Mouse (Mus musculus): ENCODE data around the gene Adh1.

Gene Adh1

DNA sequence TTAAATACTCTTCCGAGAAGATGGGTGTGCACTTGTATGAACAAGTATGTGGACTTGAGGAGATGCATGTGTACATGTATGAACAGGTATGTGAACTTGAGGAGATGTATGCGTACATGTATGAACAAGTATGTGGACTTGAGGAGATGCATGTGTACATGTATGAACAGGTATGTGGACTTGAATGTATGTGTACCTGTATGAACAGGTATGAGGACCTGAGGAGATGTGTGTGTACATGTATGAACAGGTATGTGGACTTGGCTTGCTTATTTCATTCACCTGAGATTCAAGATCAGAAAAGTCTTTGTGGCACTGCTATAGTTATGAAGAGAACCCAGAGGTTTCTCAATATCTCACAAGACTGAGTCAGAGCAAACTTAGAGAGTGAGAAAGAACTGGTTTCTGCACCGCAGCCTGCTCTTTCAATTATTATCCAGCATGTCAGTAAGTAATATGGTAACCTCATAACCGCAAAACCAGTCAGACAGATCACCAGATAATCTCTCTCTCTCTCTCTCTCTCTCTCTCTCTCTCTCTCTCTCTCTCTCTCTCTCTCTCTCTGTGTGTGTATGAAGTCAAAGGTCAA, 30.8 kb downstream of the Adh1 start:
- no peak for DNase-seq

DNA sequence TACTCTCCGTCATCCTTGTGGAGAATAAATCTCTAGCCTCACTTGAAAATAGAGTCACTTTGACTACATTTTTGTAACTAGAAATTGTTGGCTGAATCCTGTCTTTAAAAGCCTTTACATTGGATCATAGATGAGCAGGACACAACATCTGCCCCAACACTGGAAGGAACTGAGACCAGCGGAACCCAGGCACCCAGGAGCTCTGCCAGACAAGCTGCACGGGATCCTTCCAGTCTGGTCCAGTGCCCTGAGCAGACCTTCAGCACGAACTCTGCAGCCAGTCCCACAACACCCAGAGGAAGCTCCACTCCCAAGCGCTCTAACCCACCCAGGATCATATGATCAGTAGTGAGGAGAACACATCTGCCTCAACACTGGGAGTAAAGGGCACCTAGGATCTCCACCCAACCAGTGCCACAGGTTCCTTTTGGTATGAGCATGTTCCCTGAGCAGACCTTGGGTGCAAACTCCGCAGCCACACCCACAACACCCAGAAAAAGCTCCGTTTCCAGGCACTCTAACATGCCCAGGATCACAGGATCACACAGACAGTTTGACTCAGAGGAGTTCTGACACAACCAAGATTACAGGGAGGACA, 32.6 kb downstream of the Adh1 start:
- no peak for DNase-seq

DNA sequence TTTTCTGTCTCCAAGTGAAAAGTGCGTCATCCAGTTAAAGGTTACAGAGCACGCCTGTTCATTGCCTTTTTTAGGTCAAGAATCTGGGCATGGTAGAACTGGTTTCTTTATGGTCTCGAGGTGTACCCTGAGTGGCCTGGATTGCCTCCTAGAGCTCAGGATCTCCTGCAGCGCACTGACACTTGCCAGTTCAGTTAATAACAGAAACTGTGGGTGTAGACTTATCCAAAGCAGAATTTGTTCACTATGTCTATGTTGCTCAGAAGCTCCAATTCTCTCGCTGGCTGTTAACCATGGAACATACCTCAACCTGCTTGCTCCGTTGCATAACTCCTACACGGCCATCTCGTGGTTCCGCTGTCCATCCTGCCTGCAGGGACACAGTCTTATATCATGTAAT, 39.3 kb downstream of the Adh1 start:
- no peak for DNase-seq

DNA sequence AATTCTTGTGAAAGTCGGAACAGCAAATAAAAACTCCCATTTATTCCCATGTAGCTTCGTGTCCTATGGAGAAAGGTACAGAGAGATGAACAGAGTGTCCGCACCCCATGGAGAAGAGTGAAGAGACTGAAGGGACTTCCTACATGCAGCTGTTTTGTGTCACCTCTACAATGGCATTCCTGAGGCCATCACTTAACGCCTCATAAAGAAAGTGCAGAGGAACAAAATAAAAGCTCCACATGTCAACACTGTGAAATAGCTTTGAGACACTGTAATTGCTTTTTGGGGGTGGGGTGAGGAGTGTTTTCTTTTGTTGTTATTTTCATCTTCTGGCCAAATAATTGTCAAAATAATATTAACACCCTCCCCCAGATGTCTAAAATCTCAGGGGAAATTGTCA, 41.9 kb downstream of the Adh1 start:
- no peak for DNase-seq

DNA sequence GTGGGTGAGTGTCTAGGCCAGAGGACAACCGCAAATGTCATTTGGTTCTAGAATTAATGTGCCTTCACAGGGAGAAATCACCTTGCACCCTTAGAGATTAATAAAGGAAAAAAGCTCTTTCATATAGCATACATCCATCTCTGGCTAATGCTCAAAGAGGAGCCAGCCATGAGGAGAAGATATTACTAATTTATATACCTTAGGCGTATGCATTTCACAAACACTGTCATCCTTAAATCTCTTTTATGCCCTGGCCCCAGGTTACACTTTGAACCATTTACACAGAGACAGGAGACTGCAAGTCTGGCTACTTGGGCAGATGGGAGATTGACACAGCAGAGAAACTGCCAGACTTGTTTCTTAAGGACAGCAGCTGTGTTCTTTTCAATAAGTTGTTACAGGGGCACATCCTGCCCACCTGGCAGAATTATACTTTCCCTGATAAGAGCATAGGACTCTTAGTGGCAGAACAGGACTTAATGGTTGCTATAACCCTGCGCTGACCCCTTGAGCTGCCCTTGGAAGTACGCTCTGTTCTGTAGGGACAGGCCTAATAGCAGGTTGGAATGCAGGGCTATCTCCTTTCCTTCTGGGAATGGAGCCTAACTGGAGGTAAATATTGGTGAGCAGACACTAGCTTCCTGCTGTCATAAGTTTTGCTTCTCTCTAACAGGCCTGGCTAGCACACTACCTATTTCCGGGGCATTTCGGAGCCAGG, 43.1 kb downstream of the Adh1 start:
- DNase-seq: no peak

DNA sequence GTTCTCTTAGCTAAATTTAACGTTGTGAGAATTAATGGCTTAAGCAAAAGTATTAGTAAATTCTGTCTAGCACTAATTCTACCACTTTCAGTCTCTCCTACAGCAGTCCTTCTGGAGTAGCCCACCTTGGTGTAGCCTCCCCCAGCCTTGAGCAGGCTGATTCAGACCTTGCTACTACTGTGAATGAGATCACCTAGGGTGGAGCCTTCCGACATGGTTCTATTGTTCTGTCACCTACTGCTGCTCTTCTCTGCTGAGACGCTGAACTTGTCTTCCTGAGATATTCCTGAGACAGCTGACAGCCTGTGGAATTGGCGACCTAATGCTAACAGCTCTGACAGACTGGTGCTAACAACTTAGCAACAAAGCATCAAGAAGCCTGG, 43.7 kb downstream of the Adh1 start:
- DNase-seq: no peak

DNA sequence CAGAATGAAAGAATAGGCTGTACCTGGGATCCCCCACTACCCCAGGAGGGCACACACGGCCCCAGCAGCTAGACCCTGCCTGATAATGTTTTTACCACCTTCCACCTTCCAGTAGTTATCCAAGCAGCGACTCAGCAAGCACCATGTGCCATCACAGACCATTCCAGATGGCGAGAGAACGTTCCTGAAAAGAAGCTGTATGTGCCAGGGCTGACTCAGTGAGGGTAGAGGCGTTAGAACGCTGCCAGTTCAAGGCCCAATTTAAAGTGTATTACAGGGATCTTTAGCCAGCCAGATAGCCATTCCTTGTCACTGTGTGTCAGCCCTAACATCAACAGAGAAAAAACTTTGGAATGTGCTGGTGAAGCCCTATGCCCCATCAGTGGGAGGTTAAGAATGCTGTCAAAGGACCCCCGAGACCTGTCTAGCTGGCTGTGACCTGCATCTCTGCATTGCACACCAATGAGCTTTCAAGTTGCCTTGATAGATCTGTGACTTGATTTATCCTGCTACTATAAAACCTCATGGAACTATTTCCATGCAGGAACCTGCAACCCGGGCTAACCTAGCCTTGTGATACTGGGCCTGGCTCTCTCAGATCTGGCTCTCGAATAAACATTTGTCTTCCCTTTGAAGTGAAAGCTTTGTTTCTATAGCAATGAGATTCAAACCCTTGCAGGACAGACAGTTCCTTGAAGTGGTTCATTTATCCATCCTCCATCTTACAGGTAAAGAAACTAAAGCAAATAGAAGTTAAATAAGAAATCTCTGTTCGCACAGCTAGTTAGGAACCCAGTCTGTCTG, 44.9 kb downstream of the Adh1 start:
- no peak for DNase-seq

DNA sequence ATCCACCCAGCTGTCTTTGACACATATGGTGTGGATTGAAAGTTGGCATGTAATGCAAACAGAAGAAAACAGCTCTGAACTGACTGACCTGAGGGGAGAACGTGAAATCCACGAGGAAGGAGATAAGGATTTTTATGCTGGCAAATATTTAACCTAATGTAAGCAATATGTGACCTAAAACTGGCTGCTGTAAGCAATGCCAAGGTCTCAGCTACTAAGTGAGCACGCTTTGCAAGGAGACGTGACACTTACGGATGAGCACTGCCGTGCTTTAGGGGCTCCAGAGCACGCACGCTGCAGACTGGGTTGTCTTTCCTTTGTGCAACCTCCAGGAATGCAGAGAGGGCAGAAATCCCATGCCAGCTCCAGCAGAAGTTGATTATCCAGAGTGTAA, 45.5 kb downstream of the Adh1 start:
- DNase-seq: no peak

DNA sequence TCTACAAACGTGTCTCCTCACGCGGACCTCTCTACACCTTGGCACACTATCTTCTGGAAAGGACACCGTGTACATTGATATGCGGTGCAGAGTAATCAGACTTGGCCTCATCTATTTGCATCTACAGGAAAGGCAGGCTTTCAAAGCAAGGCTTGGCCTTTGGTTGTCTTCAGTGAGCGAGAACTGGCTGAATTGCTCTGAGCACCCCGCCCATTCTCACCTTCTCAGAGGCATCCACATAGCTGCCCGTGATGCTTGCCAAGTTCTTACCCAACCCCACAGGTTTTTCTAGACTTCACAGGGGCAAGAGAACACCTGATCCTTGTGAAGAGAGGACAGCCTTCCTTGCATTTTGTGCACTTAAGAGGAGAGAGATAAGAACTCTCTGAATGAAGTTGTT, 49.1 kb downstream of the Adh1 start:
- no peak for DNase-seq

DNA sequence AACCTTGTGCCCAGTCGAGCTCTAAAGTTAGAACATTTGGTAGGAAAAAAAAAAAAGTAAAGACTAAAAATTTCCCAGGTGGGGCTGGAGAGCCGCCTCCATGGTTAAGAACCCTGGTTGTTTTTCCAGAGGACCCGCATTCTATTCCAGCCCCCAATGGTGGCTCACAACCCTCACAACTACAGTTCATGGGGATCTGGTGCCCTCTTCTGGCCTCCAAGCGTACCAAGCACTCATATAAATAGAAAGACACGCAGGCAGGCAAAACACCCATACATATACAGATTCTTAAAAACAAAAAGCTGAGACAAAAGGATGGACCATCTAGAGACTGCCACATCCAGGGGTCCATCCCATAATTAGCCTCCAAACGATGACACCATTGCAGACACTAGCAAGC, 50.2 kb downstream of the Adh1 start:
- no peak for DNase-seq

DNA sequence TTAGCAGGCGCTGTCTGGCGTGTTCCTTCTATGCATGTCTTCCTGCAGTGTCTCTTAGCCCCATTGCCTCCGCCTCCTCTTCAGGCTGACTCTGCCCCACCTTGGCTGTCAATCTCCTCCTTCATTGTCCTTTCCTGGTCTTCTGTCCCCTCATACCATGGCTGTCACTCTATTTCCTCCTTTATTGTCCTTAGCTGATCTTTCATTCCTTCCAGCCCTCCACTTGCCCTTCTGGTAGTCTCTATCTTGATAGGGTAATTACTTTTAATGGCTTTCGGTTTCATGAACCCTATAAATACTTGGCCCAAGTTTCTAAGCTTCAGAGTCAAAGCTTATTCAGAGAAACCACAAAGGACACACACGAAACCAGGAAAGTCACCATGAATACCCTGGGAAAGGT, 52.2 kb downstream of the Adh1 start, which contains the start of gene Adh6a:
Adh6a (plus strand) TSS at position 322 of the 400 bp plus-strand sequence.
- DNase-seq: no peak

DNA sequence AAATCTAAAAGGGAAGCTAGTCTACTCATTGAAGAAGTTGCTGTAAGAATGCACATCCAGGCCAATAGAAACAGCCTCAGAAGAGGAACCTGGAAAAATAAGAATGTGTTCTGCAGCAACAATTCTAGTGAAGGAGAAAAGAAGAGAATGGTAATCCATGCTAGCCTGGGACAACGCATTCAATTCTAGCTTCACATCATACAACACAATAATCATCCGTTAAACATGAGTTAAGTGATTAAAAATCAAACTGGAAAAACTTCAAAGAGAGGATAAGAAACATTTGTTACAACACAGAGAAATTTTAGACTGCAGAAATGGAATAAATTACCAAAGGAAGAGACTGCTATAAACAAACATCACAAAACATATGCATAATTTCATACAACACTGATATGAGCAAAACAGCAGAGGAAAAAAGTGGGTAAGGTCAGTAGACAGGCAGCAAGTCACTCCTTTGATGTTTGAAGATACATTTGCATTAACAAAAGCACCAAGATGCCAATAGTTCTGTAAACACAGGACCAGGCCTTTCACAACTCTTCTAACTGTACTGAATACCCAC, 56.2 kb downstream of the Adh1 start:
- no peak for DNase-seq

DNA sequence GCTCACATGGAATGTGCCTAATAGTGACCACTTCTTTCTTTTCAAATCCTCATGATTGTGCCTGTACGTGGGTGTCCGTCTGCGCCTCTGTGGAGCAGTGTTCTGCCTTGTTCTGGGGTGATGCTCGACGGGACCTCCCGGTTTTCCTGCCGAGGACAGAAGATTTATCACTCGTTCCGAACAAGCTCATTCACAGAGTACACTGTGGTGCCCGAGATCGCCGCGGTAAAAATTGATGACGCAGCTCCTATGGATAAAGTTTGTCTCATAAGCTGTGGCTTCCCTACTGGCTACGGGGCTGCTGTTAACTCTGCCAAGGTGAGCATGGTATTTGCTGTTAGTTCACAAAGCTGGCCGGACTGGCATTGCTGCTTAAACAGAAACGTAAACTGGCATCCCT, 64.2 kb downstream of the Adh1 start:
- no peak for DNase-seq

DNA sequence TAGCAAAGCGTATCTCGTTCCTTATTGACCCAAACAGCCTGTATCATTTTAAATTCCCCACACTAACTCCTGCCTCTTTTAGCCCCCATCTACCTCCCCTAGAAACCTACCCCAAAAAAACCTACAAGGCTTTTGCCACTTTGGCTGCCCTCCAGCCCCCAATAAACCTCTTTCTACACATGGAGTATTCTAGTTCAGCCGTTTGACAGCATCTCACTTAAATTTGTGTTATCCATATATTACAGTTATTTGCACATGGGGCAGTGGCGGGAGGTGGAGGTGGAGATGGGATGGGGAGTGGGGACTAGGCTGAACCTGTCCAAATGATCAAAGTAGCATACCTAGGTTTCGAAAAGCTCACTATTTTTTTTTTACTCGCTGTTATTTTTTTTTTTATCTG, 64.7 kb downstream of the Adh1 start:
- DNase-seq: no peak

DNA sequence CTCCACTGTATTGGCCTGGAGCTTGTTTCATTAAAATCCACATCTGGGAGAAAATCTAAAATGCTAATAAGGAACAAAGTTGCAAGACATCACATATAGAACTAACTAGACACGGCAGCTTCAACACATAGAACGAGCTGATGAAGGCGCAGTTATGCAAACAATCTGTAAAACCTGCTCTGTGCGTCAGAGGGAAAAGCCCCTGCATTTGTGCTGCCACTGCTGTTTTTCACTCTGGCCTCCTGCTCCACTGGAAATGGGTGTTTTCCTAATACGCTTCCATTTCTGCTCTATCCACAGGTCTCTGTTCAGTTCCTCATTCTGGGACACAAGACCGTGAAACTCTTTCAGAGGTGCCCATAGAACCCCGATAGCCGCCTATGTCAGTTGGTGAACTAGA, 73.1 kb downstream of the Adh1 start:
- DNase-seq: no peak

DNA sequence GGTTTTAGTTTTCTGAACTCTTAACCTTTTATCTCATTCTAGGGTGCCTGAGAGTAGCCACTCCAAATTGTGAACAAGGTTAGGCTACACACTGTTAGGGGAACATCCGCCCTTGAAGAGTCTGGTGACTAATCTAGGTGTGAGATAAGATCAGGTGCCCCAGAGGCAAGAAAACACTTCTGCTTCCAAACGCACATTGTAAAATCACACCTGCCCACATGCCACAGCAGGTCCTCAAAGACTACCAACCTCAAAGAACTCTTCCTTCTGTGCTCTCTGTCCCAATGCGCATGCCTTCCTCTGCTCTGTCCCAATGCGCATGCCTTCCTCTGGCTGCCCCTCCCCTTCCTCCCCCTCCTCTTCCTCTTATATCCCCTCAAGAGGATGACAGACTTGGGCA, 73.5 kb downstream of the Adh1 start:
- DNase-seq: no peak

DNA sequence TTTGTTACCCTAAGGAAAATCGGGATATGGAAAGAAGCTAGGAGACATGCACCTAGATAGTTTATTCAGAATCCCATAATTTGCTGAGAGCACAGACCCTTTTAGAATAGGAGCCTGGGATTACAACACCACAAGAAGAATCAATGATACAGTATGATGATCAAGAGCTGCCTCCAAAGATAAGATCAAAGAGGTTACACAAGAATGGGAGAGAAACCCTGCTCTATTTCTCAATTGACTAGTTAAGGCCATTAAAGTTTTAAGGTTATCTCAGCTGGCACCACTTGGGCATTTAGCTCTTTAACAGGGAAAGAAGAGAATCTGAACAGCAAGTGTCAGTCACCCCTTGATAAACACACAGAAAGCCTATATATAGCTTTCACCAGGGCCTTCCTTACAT, 74.8 kb downstream of the Adh1 start:
- DNase-seq: no peak

DNA sequence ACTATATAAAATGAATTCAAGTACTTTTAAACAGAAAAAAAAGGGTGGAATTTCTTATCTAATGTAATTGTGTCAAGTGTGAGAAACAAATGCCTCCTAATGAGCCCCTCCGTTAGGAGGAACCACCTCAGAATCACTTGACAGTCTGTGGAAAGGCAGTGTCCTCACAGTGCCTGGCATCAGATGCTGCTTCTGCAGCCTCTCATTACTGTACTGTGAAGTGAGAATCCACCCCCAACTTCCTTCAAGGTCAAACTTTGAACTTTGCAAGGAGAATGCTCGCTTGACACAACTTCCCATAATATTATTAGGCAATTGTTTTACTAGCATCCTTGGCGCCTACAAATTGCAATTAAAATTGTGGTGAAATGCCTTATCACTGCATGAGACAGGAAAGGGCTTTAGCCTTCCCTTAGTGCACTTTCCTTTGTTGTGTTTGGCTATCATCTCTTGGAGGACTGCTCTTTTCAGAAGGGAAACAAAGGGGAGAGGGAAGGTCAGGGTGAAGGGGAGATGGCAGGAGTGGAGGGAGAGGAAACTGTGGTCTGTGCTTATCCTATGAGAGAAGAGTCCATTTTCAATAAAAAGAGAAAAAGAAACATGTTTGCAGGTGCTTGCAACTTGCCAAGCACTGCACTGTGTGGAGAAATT, 75.4 kb downstream of the Adh1 start:
- no peak for DNase-seq
